Mouse (Mus musculus) right cerebral cortex, adult 2 months (tissue): ENCODE results near the gene Mphosph6.

ENCODE experiments used
- DNase-seq, 2 experiments: peaks; one replicate each; pipeline ENCODE4 v3.0.0; 2021 to 2022; ENCODE audit warnings: low spot score in 2 of 2

Mphosph6 gene

DNA sequence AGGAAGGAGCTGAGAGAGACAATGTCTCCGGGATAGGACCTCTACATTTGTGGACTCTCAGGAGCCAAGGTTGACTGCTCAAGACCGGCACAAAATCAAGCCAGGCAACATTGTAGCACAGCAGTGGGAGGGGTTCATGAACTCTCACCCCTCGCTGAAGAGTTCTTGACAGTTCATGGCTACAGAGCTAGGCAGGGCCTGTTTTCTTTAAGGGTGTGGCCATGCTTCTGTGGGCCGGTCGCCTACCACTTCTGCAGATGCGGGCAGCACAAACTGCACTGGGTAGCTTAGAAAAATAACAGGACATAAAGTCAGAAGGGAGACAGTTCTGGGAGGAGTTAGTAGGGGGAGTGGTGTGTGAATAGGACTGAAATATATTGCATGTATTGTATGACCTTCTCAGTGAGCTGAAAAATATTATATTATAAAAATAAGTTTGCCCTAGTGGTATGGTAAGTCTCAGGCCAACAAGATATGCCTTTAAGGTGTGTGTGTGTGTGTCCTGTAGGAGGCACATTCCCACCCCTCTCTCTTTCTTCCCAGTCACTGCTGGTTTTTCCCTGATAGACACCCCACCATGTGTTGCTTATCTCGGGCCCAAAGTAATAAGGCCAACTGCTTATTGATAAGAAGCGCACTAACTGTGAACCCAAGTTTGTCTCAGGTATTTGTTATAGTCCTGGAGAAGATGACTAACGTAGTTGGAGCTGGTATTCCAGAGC, 30.5 kb downstream of the Mphosph6 start:
- no peak for DNase-seq

DNA sequence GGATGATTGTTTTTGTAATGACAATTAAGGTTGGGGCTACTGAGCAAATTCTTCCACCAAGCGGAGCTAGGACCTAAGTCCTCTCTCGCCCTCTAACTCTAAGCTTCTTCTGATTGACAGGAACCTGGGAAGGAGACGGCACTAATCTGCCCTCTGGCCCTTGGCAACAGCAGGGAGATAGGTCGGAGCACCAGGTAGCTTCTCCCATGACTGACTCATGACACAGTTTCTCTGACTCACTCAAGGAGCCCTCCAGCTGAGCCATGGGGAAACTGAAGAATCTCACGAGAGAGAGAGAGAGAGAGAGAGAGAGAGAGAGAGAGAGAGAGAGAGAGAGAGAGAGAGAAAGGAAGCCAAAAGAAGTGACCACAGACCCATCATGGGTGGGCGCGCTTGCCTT, 32.8 kb downstream of the Mphosph6 start:
- no peak for DNase-seq

DNA sequence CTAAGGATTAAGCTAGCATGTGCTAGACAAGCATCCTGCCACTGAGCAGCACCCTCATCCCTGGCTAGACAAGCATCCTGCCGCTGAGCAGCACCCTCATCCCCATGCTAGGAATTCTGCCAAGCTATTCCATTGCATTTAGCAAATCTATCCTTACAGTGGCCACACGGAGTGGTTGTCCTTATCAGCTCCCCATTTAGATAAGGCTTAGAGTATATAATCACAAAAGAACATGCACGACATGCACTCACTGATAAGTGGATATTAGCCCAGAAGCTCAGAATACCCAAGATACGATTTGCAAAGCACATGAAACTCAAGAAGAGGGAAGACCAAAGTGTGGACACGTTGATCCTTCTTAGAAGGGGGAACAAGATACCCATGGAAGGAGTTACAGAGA, 35.8 kb downstream of the Mphosph6 start:
- DNase-seq: no peak

DNA sequence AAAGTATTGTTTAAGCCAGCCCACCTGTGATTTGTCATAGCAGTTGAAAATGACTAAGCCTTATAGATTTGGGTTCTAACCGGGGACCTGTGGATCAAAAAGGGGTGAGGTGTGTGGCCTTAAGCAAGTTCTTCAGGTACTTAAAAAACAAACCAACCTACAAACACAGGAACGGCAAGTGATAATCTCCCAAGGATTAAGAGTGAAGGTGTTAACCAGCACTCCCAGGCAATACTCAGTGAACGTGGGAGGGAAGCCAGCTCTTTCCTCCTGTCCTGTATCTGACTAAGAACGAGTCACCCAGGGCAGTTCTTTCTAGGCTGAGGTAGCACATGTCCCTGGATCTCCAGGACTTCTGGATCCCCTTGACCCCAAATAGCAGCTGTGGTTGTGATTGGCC, 37.1 kb downstream of the Mphosph6 start:
- DNase-seq: no peak

DNA sequence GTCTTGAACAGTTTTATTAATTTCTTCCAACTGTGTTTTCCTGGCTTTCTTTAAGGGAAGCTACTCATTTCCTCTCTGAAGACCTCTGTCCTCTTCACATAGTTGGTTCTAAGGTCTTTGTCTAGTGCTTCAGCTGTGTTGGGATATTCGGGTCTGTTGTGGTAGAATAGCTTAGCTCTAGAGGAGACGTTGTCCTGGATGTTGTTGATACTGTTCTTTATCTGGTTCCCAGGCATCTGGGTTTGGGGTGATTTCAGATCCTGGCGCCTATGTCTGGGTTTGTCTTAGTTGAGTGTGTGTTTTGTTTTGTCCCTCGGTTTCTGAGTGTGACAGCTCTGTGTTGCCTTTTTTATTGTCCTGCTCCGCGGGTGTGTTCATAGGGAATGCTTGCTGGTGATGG, 39.0 kb downstream of the Mphosph6 start:
- DNase-seq: no peak

DNA sequence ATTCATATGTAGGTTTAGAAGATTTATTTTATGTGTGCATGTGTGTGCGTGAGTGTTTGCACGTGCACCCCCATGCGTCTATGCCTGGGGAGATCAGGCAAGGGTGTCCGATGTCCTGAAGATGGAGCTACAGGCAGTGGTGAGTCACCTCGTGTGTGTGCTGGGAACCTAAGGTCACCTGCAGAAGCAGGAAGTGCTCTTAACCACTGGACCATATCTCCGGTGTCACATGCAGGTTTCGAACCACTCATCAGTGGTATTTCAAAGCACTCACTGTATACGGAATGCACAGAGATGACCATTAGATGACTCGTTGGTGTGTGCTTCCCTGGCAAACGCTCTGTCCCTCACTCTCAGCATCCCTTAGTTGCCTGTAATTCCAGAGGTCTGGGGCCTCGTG, 43.8 kb downstream of the Mphosph6 start:
- no peak for DNase-seq

GRCm38 (mm10) chr8:117749436-117749835, 52.3 kb downstream of the Mphosph6 start:
- no peak for DNase-seq

DNA sequence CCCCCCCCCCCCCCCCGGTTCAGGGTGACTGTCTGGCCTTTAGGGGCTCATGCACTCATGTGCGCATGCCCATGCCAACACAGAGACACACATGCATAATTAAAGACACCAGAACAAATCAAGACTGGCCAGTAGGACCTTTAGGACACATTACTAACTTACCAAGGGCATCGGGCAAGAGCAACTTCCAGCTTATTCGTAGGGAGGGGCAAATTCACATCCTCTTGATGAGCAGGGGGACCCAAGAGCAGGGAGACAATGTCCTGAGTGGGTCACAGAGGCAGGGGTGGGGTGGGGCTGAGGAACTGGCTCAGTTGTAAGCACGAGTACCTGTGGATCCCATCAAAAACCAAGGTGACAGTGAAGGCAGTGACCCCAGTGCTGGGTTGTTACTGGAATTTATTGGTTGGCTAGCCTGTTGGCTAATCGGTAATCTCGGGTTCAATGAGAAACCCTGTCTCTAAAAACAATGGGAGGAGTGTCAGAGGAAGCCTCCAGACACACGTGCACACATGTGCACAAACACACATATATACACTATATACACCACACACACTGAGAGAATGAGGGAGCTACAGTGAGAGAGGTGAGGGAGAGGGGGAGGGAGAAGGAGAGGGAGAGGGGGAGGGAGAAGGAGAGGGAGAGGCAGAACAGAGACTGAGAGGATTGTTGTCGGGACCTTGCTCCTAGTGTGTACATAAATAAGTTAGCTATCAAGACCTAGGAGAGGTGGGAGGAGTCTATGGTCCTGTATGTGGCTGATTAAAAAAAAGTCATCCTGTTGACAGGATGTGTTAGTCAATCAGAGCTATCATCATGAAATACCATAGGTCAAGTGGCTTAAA, 53.6 kb downstream of the Mphosph6 start:
- no peak for DNase-seq

DNA sequence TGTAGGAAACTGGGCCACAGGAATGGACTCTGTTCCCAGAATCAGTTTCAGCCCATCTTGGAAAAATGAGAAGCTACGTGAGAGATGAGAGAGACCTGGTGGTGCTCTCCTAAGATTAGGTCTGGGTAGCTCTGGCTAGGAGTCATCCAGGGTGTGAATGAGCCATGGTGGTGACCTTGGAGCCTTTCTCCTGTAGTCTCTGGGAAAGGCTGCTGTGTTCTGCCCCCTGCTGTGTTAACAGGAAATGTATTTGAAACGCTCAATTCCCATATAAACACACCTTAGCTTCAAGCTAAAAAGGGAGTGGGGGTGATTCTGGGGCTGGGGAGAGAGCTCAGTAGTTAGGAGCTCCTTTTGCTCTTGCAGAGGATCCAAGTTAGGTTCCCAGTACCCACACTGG, 54.3 kb downstream of the Mphosph6 start:
- no peak for DNase-seq

DNA sequence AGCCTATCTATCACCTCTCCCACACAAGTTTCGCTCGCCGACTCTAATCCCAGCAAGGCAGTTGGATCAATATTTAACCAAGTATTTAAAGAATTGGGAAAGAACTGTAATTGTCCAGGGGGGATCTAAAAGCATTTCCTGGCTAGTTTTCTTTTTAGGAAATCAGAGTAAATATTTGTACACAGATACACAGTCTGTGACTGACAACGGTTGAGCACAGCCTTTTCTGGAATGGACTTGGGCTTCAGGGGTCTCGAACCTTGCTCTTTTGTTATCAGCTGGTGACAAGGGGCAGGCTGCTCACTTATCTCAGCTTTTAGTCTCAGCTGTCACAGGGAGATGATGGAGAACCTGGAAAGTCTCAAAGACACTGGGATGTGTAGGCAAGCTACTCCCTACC, 55.1 kb downstream of the Mphosph6 start:
- DNase-seq: no peak

- no peak for DNase-seq
Observed at GRCm38 (mm10) chr8:117742431-117743012, 59.2 kb downstream of the Mphosph6 start.
